Mouse (Mus musculus): ENCODE data around the gene App. TPM values are rescaled to one million over a fixed set of nuclear protein-coding genes. Genes with fewer than 3 reads are reported as not detected.

Gene App
- polyA plus RNA-seq, 1 experiment from 2014 or later, result 261 TPM

- no peak for ATAC-seq (ENCODE audit: borderline replicate concordance, extremely low read depth, low FRiP score, low TSS enrichment)
- peaks cover 5% of the 10 kb centered on the region; the same call in 1 of the 2 replicates for H3K4me1 ChIP-seq
- no peak overlapping the region for H3K4me2 ChIP-seq
- WGBS, result 84% methylated on average over 7 of the region's 7 CpGs
- no peaks in the 10 kb centered on the region for H3K27me3 ChIP-seq
- H3K4me3 ChIP-seq, result no peak overlapping the region
- H3K27ac ChIP-seq, result no peak overlapping the region
- peaks cover 9% of the 10 kb centered on the region; the same call in 1 of the 2 replicates for H3K36me3 ChIP-seq
- H3K9me3 ChIP-seq, result no peaks in the 10 kb centered on the region
- no peak overlapping the region for H3K9ac ChIP-seq
Observed at GRCm38 (mm10) chr16:85099044-85099443, 74.5 kb downstream of the App start.

- Histone ChIP-seq H3K4me2 (no peak overlapping the region), H3K4me3 (no peak overlapping the region), H3K27me3 (no peaks in the 10 kb centered on the region), H3K9ac (no peak overlapping the region), H3K36me3 (peaks cover under 1% of the 10 kb centered on the region; the same call in 1 of the 2 replicates), H3K9me3 (no peaks in the 10 kb centered on the region), H3K4me1 (peaks cover 8% of the 10 kb centered on the region; the same call in 1 of the 2 replicates), H3K27ac (no peak overlapping the region)
- no peak for ATAC-seq (ENCODE audit: borderline replicate concordance, extremely low read depth, low FRiP score, low TSS enrichment)
- WGBS, result 71% methylated on average over 6 of the region's 6 CpGs
Observed at GRCm38 (mm10) chr16:85096396-85096795, 77.2 kb downstream of the App start.

- H3K4me2 ChIP-seq, result no peak overlapping the region
- WGBS, result 60% methylated on average over 2 of the region's 2 CpGs
- H3K9ac ChIP-seq, result no peak overlapping the region
- H3K4me1 ChIP-seq, result peaks cover 8% of the 10 kb centered on the region; the same call in 1 of the 2 replicates
- H3K36me3 ChIP-seq, result no peaks in the 10 kb centered on the region; the same call in 1 of the 2 replicates
- H3K9me3 ChIP-seq, result no peaks in the 10 kb centered on the region
- ATAC-seq (ENCODE audit: borderline replicate concordance, extremely low read depth, low FRiP score, low TSS enrichment), result no peak
- H3K27me3 ChIP-seq, result no peaks in the 10 kb centered on the region
- no peak overlapping the region for H3K4me3 ChIP-seq
- H3K27ac ChIP-seq, result no peak overlapping the region
Observed at GRCm38 (mm10) chr16:85095923-85096322, 77.6 kb downstream of the App start.

- Histone ChIP-seq H3K27ac (no peak overlapping the region), H3K4me2 (no peak overlapping the region), H3K9me3 (no peaks in the 10 kb centered on the region), H3K4me1 (peaks cover 15% of the 10 kb centered on the region), H3K27me3 (no peaks in the 10 kb centered on the region), H3K36me3 (no peaks in the 10 kb centered on the region), H3K4me3 (no peak overlapping the region), H3K9ac (no peak overlapping the region)
- no peak for ATAC-seq (ENCODE audit: borderline replicate concordance, extremely low read depth, low FRiP score, low TSS enrichment)
- WGBS, result 53% methylated on average over 9 of the region's 9 CpGs
Observed at GRCm38 (mm10) chr16:85092644-85093091, 80.9 kb downstream of the App start.

GRCm38 (mm10) chr16:85092183-85092582, 81.4 kb downstream of the App start:
- Histone ChIP-seq H3K36me3 (no peaks in the 10 kb centered on the region), H3K9ac (no peak overlapping the region), H3K9me3 (no peaks in the 10 kb centered on the region), H3K4me3 (no peak overlapping the region), H3K27ac (no peak overlapping the region), H3K4me1 (peaks cover 20% of the 10 kb centered on the region), H3K4me2 (no peak overlapping the region), H3K27me3 (no peaks in the 10 kb centered on the region)
- no peak for ATAC-seq (ENCODE audit: borderline replicate concordance, extremely low read depth, low FRiP score, low TSS enrichment)
- 57% methylated on average over 1 of the region's 1 CpGs for WGBS

- no peak overlapping the region for H3K9ac ChIP-seq
- no peak overlapping the region for H3K4me2 ChIP-seq
- no peaks in the 10 kb centered on the region for H3K36me3 ChIP-seq
- H3K4me1 ChIP-seq, result peaks cover 23% of the 10 kb centered on the region
- H3K27me3 ChIP-seq, result no peaks in the 10 kb centered on the region
- no peak for ATAC-seq (ENCODE audit: borderline replicate concordance, extremely low read depth, low FRiP score, low TSS enrichment)
- no peak overlapping the region for H3K4me3 ChIP-seq
- H3K27ac ChIP-seq, result no peak overlapping the region
- 64% methylated on average over 14 of the region's 14 CpGs for WGBS
- H3K9me3 ChIP-seq, result no peaks in the 10 kb centered on the region
Observed at GRCm38 (mm10) chr16:85090992-85091391, 82.6 kb downstream of the App start.

DNA sequence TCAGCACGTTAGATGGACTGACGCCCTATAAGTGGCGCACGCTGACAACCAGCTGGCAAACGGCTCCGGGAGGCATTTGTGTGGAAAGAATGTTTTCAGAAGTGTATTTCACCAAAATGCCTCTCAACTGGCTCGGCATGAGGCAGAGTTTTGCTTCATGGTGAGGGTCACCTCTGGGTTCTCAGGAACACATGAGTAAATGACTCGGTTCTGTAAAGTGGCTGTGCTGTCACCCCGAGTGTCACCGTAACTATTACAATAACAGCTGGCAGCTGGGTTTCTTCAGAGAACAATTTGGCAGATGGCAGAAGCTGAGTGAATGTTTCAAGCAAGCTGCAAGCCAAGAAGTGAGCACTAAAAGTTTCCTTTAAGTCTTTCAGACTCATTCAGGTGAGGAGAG, 85.4 kb downstream of the App start:
- H3K4me3 ChIP-seq, result no peak overlapping the region
- no peaks in the 10 kb centered on the region for H3K36me3 ChIP-seq
- peak overlapping the region; percentile 19; the same call in 1 of the 2 replicates for H3K4me2 ChIP-seq
- no peaks in the 10 kb centered on the region for H3K9me3 ChIP-seq
- no peak overlapping the region for H3K27ac ChIP-seq
- H3K9ac ChIP-seq, result no peak overlapping the region
- ATAC-seq (ENCODE audit: borderline replicate concordance, extremely low read depth, low FRiP score, low TSS enrichment), result no peak
- H3K27me3 ChIP-seq, result no peaks in the 10 kb centered on the region
- 39% methylated on average over 10 of the region's 10 CpGs for WGBS
- peaks cover 18% of the 10 kb centered on the region for H3K4me1 ChIP-seq

DNA sequence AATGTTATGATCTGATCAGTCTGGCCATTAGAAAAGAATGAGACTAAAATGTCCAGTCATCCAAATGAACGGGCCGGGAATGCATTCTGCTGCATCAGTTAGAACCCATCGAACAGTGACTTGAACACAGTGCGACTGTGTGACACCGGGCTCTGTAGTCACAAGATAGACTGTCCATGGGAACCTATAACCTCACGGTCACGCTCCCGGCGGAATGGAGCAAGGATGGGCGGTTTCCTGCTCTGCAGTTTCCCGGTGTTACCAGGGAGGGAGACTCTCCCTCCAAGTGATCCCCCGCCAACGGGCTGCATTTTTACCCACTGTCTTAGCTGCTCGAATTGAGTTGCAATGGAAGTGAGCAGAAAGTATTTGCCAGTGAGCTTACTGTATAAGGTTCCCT, 87.3 kb downstream of the App start:
- Histone ChIP-seq H3K36me3 (no peaks in the 10 kb centered on the region), H3K9me3 (no peaks in the 10 kb centered on the region), H3K27me3 (no peaks in the 10 kb centered on the region), H3K4me3 (no peak overlapping the region), H3K9ac (no peak overlapping the region), H3K4me2 (no peak overlapping the region), H3K27ac (no peak overlapping the region), H3K4me1 (peaks cover 14% of the 10 kb centered on the region)
- 87% methylated on average over 14 of the region's 14 CpGs for WGBS
- no peak for ATAC-seq (ENCODE audit: borderline replicate concordance, extremely low read depth, low FRiP score, low TSS enrichment)

DNA sequence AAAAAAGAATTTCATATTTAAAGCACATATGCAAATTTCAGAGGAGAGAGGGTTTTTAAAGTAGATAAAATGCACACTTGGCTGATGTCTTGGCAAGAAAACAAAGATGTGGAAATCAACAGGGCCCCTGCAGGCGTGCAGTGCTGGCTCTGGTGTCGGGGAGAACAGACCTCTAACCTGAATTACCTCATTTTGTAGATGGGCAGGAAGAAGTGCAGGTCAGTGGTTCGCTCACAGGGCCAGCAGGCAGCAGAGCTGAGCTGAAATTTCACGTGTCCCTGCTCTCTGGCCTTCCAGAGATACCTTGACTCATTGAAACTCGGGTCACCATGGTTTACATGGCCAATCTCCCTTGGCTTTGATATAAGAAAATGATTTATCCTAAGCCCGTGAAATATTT, 87.7 kb downstream of the App start:
- ATAC-seq (ENCODE audit: borderline replicate concordance, extremely low read depth, low FRiP score, low TSS enrichment), result no peak

DNA sequence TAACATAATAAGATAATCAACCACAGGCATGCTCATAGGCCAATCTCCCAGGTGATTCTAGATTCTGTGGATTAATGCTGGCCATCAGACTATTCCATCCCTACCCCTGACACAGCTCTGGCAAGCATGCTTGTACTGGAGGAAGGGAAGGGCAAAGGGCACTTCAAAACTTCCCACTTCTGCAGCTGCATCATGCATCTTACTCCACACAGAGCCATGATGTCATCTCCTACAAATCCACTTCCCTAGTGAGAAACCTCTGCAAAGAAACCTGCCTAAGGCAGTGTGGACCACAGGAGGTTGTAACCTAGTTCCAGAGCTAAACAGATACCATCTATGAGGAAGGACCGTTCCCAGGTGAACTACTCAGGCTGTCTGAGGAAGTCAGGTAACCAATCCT, 89.4 kb downstream of the App start:
- H3K27me3 ChIP-seq, result no peaks in the 10 kb centered on the region
- peaks cover 11% of the 10 kb centered on the region for H3K36me3 ChIP-seq
- peaks cover 14% of the 10 kb centered on the region for H3K4me1 ChIP-seq
- H3K27ac ChIP-seq, result no peak overlapping the region
- no peak for ATAC-seq (ENCODE audit: borderline replicate concordance, extremely low read depth, low FRiP score, low TSS enrichment)
- H3K9me3 ChIP-seq, result no peaks in the 10 kb centered on the region
- no peak overlapping the region for H3K4me2 ChIP-seq
- no peak overlapping the region for H3K9ac ChIP-seq
- 93% methylated on average over 1 of the region's 1 CpGs for WGBS
- no peak overlapping the region for H3K4me3 ChIP-seq

More for the DNA sequence above, 87.7 kb downstream of the App start:
- 61% methylated on average over 6 of the region's 6 CpGs for WGBS
- H3K36me3 ChIP-seq, result no peaks in the 10 kb centered on the region
- H3K4me2 ChIP-seq, result no peak overlapping the region
- no peak overlapping the region for H3K9ac ChIP-seq
- H3K4me1 ChIP-seq, result peaks cover 14% of the 10 kb centered on the region
- H3K9me3 ChIP-seq, result no peaks in the 10 kb centered on the region
- no peaks in the 10 kb centered on the region for H3K27me3 ChIP-seq
- H3K4me3 ChIP-seq, result no peak overlapping the region
- H3K27ac ChIP-seq, result no peak overlapping the region

GRCm38 (mm10) chr16:85075330-85075729, 98.2 kb downstream of the App start:
- Histone ChIP-seq H3K9me3 (no peaks in the 10 kb centered on the region), H3K9ac (no peak overlapping the region), H3K4me1 (0 out of 2 replicates have a peak, but pooled peaks cover 3% of the 10 kb centered on the region), H3K27ac (no peak overlapping the region), H3K36me3 (peaks cover 28% of the 10 kb centered on the region), H3K4me2 (no peak overlapping the region), H3K27me3 (no peaks in the 10 kb centered on the region), H3K4me3 (no peak overlapping the region)
- WGBS, result 22% methylated on average over 2 of the region's 2 CpGs
- no peak for ATAC-seq (ENCODE audit: borderline replicate concordance, extremely low read depth, low FRiP score, low TSS enrichment)

GRCm38 (mm10) chr16:85074889-85075288, 98.7 kb downstream of the App start:
- 47% methylated on average over 6 of the region's 6 CpGs for WGBS
- Histone ChIP-seq H3K27ac (no peak overlapping the region), H3K4me1 (0 out of 2 replicates have a peak, but pooled peaks cover 3% of the 10 kb centered on the region), H3K4me2 (no peak overlapping the region), H3K9me3 (no peaks in the 10 kb centered on the region), H3K4me3 (no peak overlapping the region), H3K27me3 (no peaks in the 10 kb centered on the region), H3K36me3 (peaks cover 23% of the 10 kb centered on the region), H3K9ac (no peak overlapping the region)
- no peak for ATAC-seq (ENCODE audit: borderline replicate concordance, extremely low read depth, low FRiP score, low TSS enrichment)

GRCm38 (mm10) chr16:85072624-85073023, 100.9 kb downstream of the App start:
- Histone ChIP-seq H3K4me2 (no peak overlapping the region), H3K27me3 (no peaks in the 10 kb centered on the region), H3K27ac (no peak overlapping the region), H3K36me3 (peaks cover 14% of the 10 kb centered on the region), H3K9me3 (no peaks in the 10 kb centered on the region), H3K4me1 (peaks cover 8% of the 10 kb centered on the region), H3K9ac (no peak overlapping the region), H3K4me3 (no peak overlapping the region)
- no peak for ATAC-seq (ENCODE audit: borderline replicate concordance, extremely low read depth, low FRiP score, low TSS enrichment)
- WGBS, result 90% methylated on average over 12 of the region's 12 CpGs

All from lung, embryonic 15.5 days (tissue).